Mouse (Mus musculus): Measurements from ENCODE around the gene Vmn2r7. TPM values are rescaled to one million over a fixed set of nuclear protein-coding genes. Genes with fewer than 3 reads are reported as not detected.
"Not testable (repeated sequence)": the region's sequence is repeated elsewhere in the genome, so short reads cannot be mapped to it uniquely, and the experiment has no call there.

Gene Vmn2r7
- polyA plus RNA-seq, 1 experiment from 2014 or later: not detected

DNA sequence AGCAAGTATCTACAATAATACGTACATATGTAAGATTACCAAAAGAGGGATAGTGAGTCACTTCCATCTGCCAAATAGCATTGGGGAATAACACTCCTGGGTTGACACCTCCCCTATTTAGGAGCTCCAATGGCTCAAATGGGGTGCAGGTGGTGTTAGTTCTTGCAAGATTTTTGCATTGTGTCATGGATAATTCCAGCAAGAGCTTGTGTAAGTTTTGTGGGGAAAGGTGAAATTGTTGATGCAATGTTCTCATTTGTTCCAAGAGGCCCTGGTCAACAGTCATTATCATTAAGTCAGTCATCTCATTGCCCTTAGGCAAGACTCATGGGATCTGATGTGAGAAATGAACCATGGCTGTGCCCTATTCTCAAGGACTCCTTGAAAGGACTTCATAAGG lies 61.7 kb downstream of the Vmn2r7 start:
- H3K27me3 ChIP-seq (ENCODE audit: control insufficient read depth, insufficient read depth, low read length): no peaks in the 10 kb centered on the region
- 86% methylated on average over 1 of the region's 1 CpGs for WGBS
- DNase-seq (ENCODE audit: low spot score) (no peak), ATAC-seq (ENCODE audit: insufficient read depth, low FRiP score, low TSS enrichment) (no peak)
- no peak overlapping the region for H3K27ac ChIP-seq (ENCODE audit: low read depth, low read length)
- H3K4me2 ChIP-seq (ENCODE audit: low read depth): no peak overlapping the region
- no peak overlapping the region for H3K9ac ChIP-seq (ENCODE audit: low read length)
- H3K4me3 ChIP-seq (ENCODE audit: low read depth, low read length): no peak overlapping the region
- H3K36me3 ChIP-seq (ENCODE audit: control insufficient read depth, insufficient read depth, low read length): no peaks in the 10 kb centered on the region
- H3K4me1 ChIP-seq (ENCODE audit: control insufficient read depth, insufficient read depth, low read length): no peaks in the 10 kb centered on the region
- no peaks in the 10 kb centered on the region for H3K9me3 ChIP-seq (ENCODE audit: control insufficient read depth, low read length)

- Histone ChIP-seq H3K9me3 (ENCODE audit: control insufficient read depth, low read length) (no peaks in the 10 kb centered on the region), H3K27ac (ENCODE audit: low read depth, low read length) (no peak overlapping the region), H3K4me1 (ENCODE audit: control insufficient read depth, insufficient read depth, low read length) (no peaks in the 10 kb centered on the region), H3K27me3 (ENCODE audit: control insufficient read depth, insufficient read depth, low read length) (no peaks in the 10 kb centered on the region), H3K4me3 (ENCODE audit: low read depth, low read length) (no peak overlapping the region), H3K4me2 (ENCODE audit: low read depth) (no peak overlapping the region), H3K36me3 (ENCODE audit: control insufficient read depth, insufficient read depth, low read length) (no peaks in the 10 kb centered on the region), H3K9ac (ENCODE audit: low read length) (no peak overlapping the region)
- no peak for DNase-seq (ENCODE audit: low spot score)
- ATAC-seq (ENCODE audit: insufficient read depth, low FRiP score, low TSS enrichment): no peak
- 58% methylated on average over 1 of the region's 1 CpGs for WGBS
These were observed 72.4 kb downstream of the Vmn2r7 start for GRCm38 (mm10) chr3:64772132-64772531.

GRCm38 (mm10) chr3:64756145-64756544 lies 88.4 kb downstream of the Vmn2r7 start:
- H3K9ac ChIP-seq (ENCODE audit: low read length): no peak overlapping the region
- ATAC-seq (ENCODE audit: insufficient read depth, low FRiP score, low TSS enrichment): no peak
- H3K4me3 ChIP-seq (ENCODE audit: low read depth, low read length): no peak overlapping the region
- no peaks in the 10 kb centered on the region for H3K4me1 ChIP-seq (ENCODE audit: control insufficient read depth, insufficient read depth, low read length)
- H3K36me3 ChIP-seq (ENCODE audit: control insufficient read depth, insufficient read depth, low read length): no peaks in the 10 kb centered on the region
- H3K4me2 ChIP-seq (ENCODE audit: low read depth): no peak overlapping the region
- 80% methylated on average over 2 of the region's 2 CpGs for WGBS
- no peak for DNase-seq (ENCODE audit: low spot score)
- H3K9me3 ChIP-seq (ENCODE audit: control insufficient read depth, low read length): no peaks in the 10 kb centered on the region
- no peaks in the 10 kb centered on the region for H3K27me3 ChIP-seq (ENCODE audit: control insufficient read depth, insufficient read depth, low read length)
- no peak overlapping the region for H3K27ac ChIP-seq (ENCODE audit: low read depth, low read length)

- not testable (repeated sequence) for H3K4me3 ChIP-seq (ENCODE audit: low read depth, low read length); H3K9ac ChIP-seq (ENCODE audit: low read length); DNase-seq (ENCODE audit: low spot score); ATAC-seq (ENCODE audit: insufficient read depth, low FRiP score, low TSS enrichment); H3K4me2 ChIP-seq (ENCODE audit: low read depth); H3K9me3 ChIP-seq (ENCODE audit: control insufficient read depth, low read length); H3K27ac ChIP-seq (ENCODE audit: low read depth, low read length); H3K27me3 ChIP-seq (ENCODE audit: control insufficient read depth, insufficient read depth, low read length); H3K36me3 ChIP-seq (ENCODE audit: control insufficient read depth, insufficient read depth, low read length); H3K4me1 ChIP-seq (ENCODE audit: control insufficient read depth, insufficient read depth, low read length)
- 75% methylated on average over 3 of the region's 3 CpGs for WGBS
These were observed 117.2 kb downstream of the Vmn2r7 start for GRCm38 (mm10) chr3:64727187-64727970.

DNA sequence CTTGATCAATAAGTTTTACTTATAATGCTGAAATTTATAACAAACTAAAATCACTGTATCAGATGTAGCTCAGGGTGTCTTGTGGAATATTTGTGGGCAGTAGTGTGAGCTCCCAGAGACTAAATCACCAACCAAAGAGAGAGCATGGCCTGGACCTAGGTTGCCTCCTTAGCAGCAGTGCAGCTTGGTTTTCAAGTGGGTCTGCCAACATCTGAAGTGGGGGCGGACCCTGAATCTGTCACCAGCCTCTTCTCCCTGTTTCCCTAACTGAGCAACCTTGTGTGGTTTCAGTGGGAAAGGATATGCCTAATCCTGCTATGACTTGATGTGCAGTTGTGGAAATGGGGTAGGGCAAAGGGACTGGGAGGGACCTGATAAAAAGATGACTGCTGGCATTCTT lies 118.8 kb downstream of the Vmn2r7 start:
- not testable (repeated sequence) for H3K36me3 ChIP-seq (ENCODE audit: control insufficient read depth, insufficient read depth, low read length); DNase-seq (ENCODE audit: low spot score); H3K4me2 ChIP-seq (ENCODE audit: low read depth); H3K9ac ChIP-seq (ENCODE audit: low read length); H3K4me1 ChIP-seq (ENCODE audit: control insufficient read depth, insufficient read depth, low read length); H3K27ac ChIP-seq (ENCODE audit: low read depth, low read length); H3K27me3 ChIP-seq (ENCODE audit: control insufficient read depth, insufficient read depth, low read length); H3K4me3 ChIP-seq (ENCODE audit: low read depth, low read length); ATAC-seq (ENCODE audit: insufficient read depth, low FRiP score, low TSS enrichment); H3K9me3 ChIP-seq (ENCODE audit: control insufficient read depth, low read length)
- 92% methylated on average over 1 of the region's 1 CpGs for WGBS

DNA sequence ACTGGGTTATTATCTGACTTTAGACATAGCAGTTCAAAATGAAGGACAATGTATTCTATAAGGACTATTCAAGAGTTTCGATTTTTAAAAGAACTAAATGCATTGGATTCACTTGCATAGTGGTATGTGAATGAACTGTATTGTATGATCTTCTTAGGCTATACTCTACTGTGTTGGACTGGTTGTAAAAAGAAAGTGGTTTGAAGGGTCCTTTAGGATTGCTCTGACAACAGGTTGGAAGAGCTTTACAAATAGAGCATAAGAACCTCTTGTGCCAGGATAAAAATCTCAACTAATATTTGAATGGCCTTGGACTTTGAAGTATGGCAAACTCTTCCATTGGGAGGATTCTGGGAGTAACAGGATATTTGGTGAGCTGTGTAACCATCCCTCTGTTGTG lies 168.5 kb downstream of the Vmn2r7 start:
- H3K4me2 ChIP-seq (ENCODE audit: low read depth); ATAC-seq (ENCODE audit: insufficient read depth, low FRiP score, low TSS enrichment); H3K36me3 ChIP-seq (ENCODE audit: control insufficient read depth, insufficient read depth, low read length); H3K27ac ChIP-seq (ENCODE audit: low read depth, low read length); H3K4me1 ChIP-seq (ENCODE audit: control insufficient read depth, insufficient read depth, low read length); H3K9me3 ChIP-seq (ENCODE audit: control insufficient read depth, low read length); DNase-seq (ENCODE audit: low spot score); H3K4me3 ChIP-seq (ENCODE audit: low read depth, low read length); H3K9ac ChIP-seq (ENCODE audit: low read length); H3K27me3 ChIP-seq (ENCODE audit: control insufficient read depth, insufficient read depth, low read length): not testable (repeated sequence)
- WGBS: 83% methylated on average over 1 of the region's 1 CpGs
